Comparison of ENCODE assay signal across 9 mouse cellular contexts in genomic region chr13:58593129-58593528, GRCm38 (mm10). TPM values are rescaled to one million over a fixed set of nuclear protein-coding genes. Genes with fewer than 3 reads are reported as not detected.
DNase-seq lines count a peak whose midpoint lies in the region; ATAC-seq lines count a peak whose summit lies in the region.
"Had no signal": no experiment of that assay in that cellular context is flagged by ENCODE, and none has a peak within 500 bp of the region (broad histone marks: within the 10 kb centered on the region; RNA-seq: fewer than 3 reads in every experiment).

No protein-coding gene starts in this region.

- H3K27me3 ChIP-seq in midbrain, embryonic 14.5 days (ENCODE audit: control insufficient read depth, insufficient read depth, low read length), result no peaks in the 10 kb centered on the region
- H3K27me3 ChIP-seq in midbrain, embryonic 16.5 days (ENCODE audit: control insufficient read depth, insufficient read depth, low read depth, low read length), result no peaks in the 10 kb centered on the region
- H3K27me3 ChIP-seq in liver, embryonic 16.5 days (ENCODE audit: control insufficient read depth, insufficient read depth, low read depth, low read length), result no peaks in the 10 kb centered on the region
- H3K27me3 ChIP-seq in forebrain, embryonic 15.5 days, result no peaks in the 10 kb centered on the region

- DNase-seq in midbrain, embryonic 14.5 days, result peak; percentile 64
- DNase-seq in adrenal gland, adult 18-20 months (ENCODE audit: low spot score in 2 of 2), result peak; percentile 42
- peak; percentile 36 for DNase-seq in embryo, embryonic 9.5 days (ENCODE audit: extremely low spot score)
- peak; percentile 81 for DNase-seq in heart, postnatal 4 days
- DNase-seq in right cerebral cortex, postnatal 4 days, result peak; percentile 32

- H3K4me2 ChIP-seq in midbrain, embryonic 14.5 days (ENCODE audit: low read length), result no peak overlapping the region
- H3K4me2 ChIP-seq in midbrain, embryonic 16.5 days (ENCODE audit: low read length), result no peak overlapping the region
- 0 out of 2 replicates have a peak overlapping the region, but pooled peaks have one; percentile 10 for H3K4me2 ChIP-seq in liver, embryonic 16.5 days (ENCODE audit: low read depth, low read length)
- no peak overlapping the region for H3K4me2 ChIP-seq in forebrain, embryonic 15.5 days (replicated peaks)
- H3K4me2 ChIP-seq: midbrain, embryonic 12.5 days had no signal

- no peak for ATAC-seq in midbrain, embryonic 14.5 days (ENCODE audit: low FRiP score, low TSS enrichment)
- no peak for ATAC-seq in midbrain, embryonic 16.5 days
- no peak for ATAC-seq in liver, embryonic 16.5 days (ENCODE audit: low read depth)
- ATAC-seq in forebrain, embryonic 15.5 days (replicated peaks), result no peak

- H3K36me3 ChIP-seq in midbrain, embryonic 14.5 days (ENCODE audit: control insufficient read depth, insufficient read depth, low read length), result no peaks in the 10 kb centered on the region
- no peaks in the 10 kb centered on the region for H3K36me3 ChIP-seq in midbrain, embryonic 16.5 days (ENCODE audit: control insufficient read depth, insufficient read depth, low read length)
- no peaks in the 10 kb centered on the region for H3K36me3 ChIP-seq in liver, embryonic 16.5 days (ENCODE audit: control insufficient read depth, insufficient read depth)
- no peaks in the 10 kb centered on the region for H3K36me3 ChIP-seq in forebrain, embryonic 15.5 days
- H3K36me3 ChIP-seq: midbrain, embryonic 12.5 days had no signal

- no peaks in the 10 kb centered on the region for H3K9me3 ChIP-seq in midbrain, embryonic 14.5 days (ENCODE audit: control insufficient read depth, low read length)
- no peaks in the 10 kb centered on the region for H3K9me3 ChIP-seq in midbrain, embryonic 16.5 days (replicated peaks; ENCODE audit: control insufficient read depth, low read length, poor library complexity, severe bottlenecking)
- no peaks in the 10 kb centered on the region for H3K9me3 ChIP-seq in liver, embryonic 16.5 days (replicated peaks; ENCODE audit: control insufficient read depth, low read length)
- no peaks in the 10 kb centered on the region for H3K9me3 ChIP-seq in forebrain, embryonic 15.5 days
- H3K9me3 ChIP-seq: midbrain, embryonic 12.5 days had no signal

- no peak overlapping the region for H3K4me3 ChIP-seq in midbrain, embryonic 14.5 days (replicated peaks; ENCODE audit: low read depth, low read length)
- H3K4me3 ChIP-seq in midbrain, embryonic 16.5 days (ENCODE audit: low read depth, low read length), result no peak overlapping the region
- H3K4me3 ChIP-seq in liver, embryonic 16.5 days (ENCODE audit: low read depth, low read length), result no peak overlapping the region
- H3K4me3 ChIP-seq in forebrain, embryonic 15.5 days, result no peak overlapping the region
- H3K4me3 ChIP-seq: midbrain, embryonic 12.5 days had no signal

- H3K27ac ChIP-seq in midbrain, embryonic 14.5 days (replicated peaks; ENCODE audit: low read depth, low read length), result no peak overlapping the region
- H3K27ac ChIP-seq in midbrain, embryonic 16.5 days (ENCODE audit: low read length), result no peak overlapping the region
- no peak overlapping the region for H3K27ac ChIP-seq in liver, embryonic 16.5 days (ENCODE audit: low read length)
- no peak overlapping the region for H3K27ac ChIP-seq in forebrain, embryonic 15.5 days (replicated peaks)
- H3K27ac ChIP-seq: midbrain, embryonic 12.5 days had no signal

- H3K9ac ChIP-seq in midbrain, embryonic 14.5 days (replicated peaks; ENCODE audit: low read length), result no peak overlapping the region
- no peak overlapping the region for H3K9ac ChIP-seq in midbrain, embryonic 16.5 days (ENCODE audit: low read depth, low read length)
- H3K9ac ChIP-seq in liver, embryonic 16.5 days (ENCODE audit: low read depth, low read length), result no peak overlapping the region
- H3K9ac ChIP-seq in forebrain, embryonic 15.5 days (replicated peaks), result no peak overlapping the region
- H3K9ac ChIP-seq: midbrain, embryonic 12.5 days had no signal

- WGBS in midbrain, embryonic 14.5 days, result 37% methylated on average over 7 of the region's 7 CpGs
- WGBS in midbrain, embryonic 16.5 days, result 26% methylated on average over 7 of the region's 7 CpGs
- 22% methylated on average over 7 of the region's 7 CpGs for WGBS in liver, embryonic 16.5 days (ENCODE audit: insufficient replicate concordance)
- WGBS in forebrain, embryonic 15.5 days, result 40% methylated on average over 7 of the region's 7 CpGs

- no peaks in the 10 kb centered on the region for H3K4me1 ChIP-seq in midbrain, embryonic 14.5 days (ENCODE audit: control insufficient read depth, insufficient read depth, low read length)
- H3K4me1 ChIP-seq in midbrain, embryonic 16.5 days (ENCODE audit: control insufficient read depth, insufficient read depth, low read length), result peaks cover 5% of the 10 kb centered on the region; the same call in 1 of the 2 replicates
- no peaks in the 10 kb centered on the region for H3K4me1 ChIP-seq in liver, embryonic 16.5 days (ENCODE audit: control insufficient read depth, low read depth, low read length)
- peaks cover 15% of the 10 kb centered on the region for H3K4me1 ChIP-seq in forebrain, embryonic 15.5 days

RNA-seq across cellular contexts. Expression of gene Slc28a3, which starts 17.5 kb away (rescaled TPM):
- polyA plus RNA-seq in midbrain, embryonic 14.5 days (2014; fragmentation: Nextera tagmentation; extraction: Ambion mirVana), result not detected in 2 replicates
- not detected in 2 replicates for polyA plus RNA-seq in midbrain, embryonic 16.5 days (2015; fragmentation: Nextera tagmentation; extraction: Ambion mirVana)
- total RNA-seq in adrenal gland, adult 18-20 months (2021), result not detected
- total RNA-seq in heart, postnatal 4 days (2021), result not detected
- 0.01 TPM in 1 of 2 replicates, not detected in the other for polyA plus RNA-seq in liver, embryonic 16.5 days (2015; fragmentation: Nextera tagmentation; extraction: Ambion mirVana)
- polyA plus RNA-seq in forebrain, embryonic 15.5 days (2015; fragmentation: Nextera tagmentation; extraction: Ambion mirVana), result 0.08 TPM in 1 of 2 replicates, not detected in the other
- polyA plus RNA-seq: midbrain, embryonic 12.5 days had no signal
